Mouse (Mus musculus): ENCODE data around the gene Ptpn13.

DNA sequence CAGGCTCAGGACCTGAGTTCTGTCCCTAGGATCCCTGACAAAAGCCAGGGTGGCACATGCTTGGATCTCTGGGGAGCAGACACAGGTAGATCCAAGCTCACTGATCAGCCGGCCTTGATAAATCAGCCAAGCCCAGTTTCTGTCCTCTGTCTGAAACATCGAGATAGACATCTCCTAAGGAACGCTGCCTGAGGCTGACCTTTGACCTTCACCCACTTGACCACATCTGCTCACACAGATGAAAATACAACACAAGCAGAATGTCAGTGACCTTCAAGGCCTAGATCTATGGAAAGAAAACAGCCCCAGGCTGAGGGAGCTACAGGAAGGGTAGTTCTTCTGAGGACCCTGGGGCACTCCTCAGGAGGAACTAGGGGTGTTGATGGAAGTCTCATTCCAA lies 97.4 kb downstream of the Ptpn13 start:
- TF ChIP-seq POLR2A (IDR thresholded peaks at IDR 0.05; ENCODE audit: borderline replicate concordance, extremely low read depth, insufficient read depth, insufficient read length, poor library complexity, severe bottlenecking) (no peak), CTCF (IDR thresholded peaks at IDR 0.05; ENCODE audit: borderline replicate concordance, extremely low read depth, insufficient read depth, insufficient read length) (no peak)

Data from brain, embryonic 14.5 days (tissue).